27 mouse cellular contexts compared by ENCODE assay signal in genomic region chr2:71666927-71667326, GRCm38 (mm10).
DNase-seq lines count a peak whose midpoint lies in the region; ATAC-seq lines count a peak whose summit lies in the region.
"Had no signal": no experiment of that assay in that cellular context is flagged by ENCODE, and none has a peak within 500 bp of the region (broad histone marks: within the 10 kb centered on the region; RNA-seq: fewer than 3 reads in every experiment).

No protein-coding gene starts in this region.

- no peak for ATAC-seq in heart, embryonic 13.5 days (ENCODE audit: extremely low read depth, insufficient number of reproducible peaks, low FRiP score, low TSS enrichment)
- no peak for ATAC-seq in heart, embryonic 12.5 days (ENCODE audit: insufficient number of reproducible peaks, low FRiP score)
- ATAC-seq: CD4-positive, CD25-positive, alpha-beta regulatory T cell, adult 4 months; intestine, embryonic 16.5 days; liver, embryonic 12.5 days; liver, postnatal 0 days; midbrain, embryonic 16.5 days had no signal

- DNase-seq in heart, postnatal 36 days = no peak
- DNase-seq in heart, postnatal 4 days = peak; percentile 14
- DNase-seq in thymus, postnatal 14 days = peak; percentile 18
- DNase-seq in thymus, postnatal 0 days (ENCODE audit: low spot score) = no peak
- DNase-seq in forebrain, embryonic 10.5 days (ENCODE audit: extremely low spot score, low spot score) = no peak
- DNase-seq: adrenal gland, adult 2 months; adrenal gland, postnatal 36 days; cerebellum, adult 18-20 months; cerebellum, postnatal 10 days; forebrain, postnatal 0 days; gastrocnemius, postnatal 10 days; heart, postnatal 14 days; kidney, adult 9 months; kidney, postnatal 10 days; liver, postnatal 0 days; lung, postnatal 36 days had no signal

- no peak overlapping the region for H3K4me2 ChIP-seq in heart, embryonic 13.5 days
- H3K4me2 ChIP-seq in heart, embryonic 12.5 days = no peak overlapping the region
- H3K4me2 ChIP-seq: embryonic facial prominence, embryonic 13.5 days; forebrain, embryonic 12.5 days; hindbrain, embryonic 13.5 days; liver, embryonic 12.5 days; midbrain, embryonic 11.5 days; neural tube, embryonic 12.5 days had no signal

- peaks cover 39% of the 10 kb centered on the region for H3K4me1 ChIP-seq in heart, embryonic 13.5 days
- H3K4me1 ChIP-seq in heart, embryonic 12.5 days (replicated peaks) = peaks cover 30% of the 10 kb centered on the region
- 0 out of 2 replicates have a peak, but pooled peaks cover 6% of the 10 kb centered on the region for H3K4me1 ChIP-seq in forebrain, embryonic 10.5 days
- H3K4me1 ChIP-seq: forebrain, embryonic 12.5 days; hindbrain, embryonic 13.5 days; neural tube, embryonic 12.5 days had no signal

- H3K27ac ChIP-seq in heart, embryonic 13.5 days (replicated peaks) = peak overlapping the region; percentile 22
- H3K27ac ChIP-seq in heart, embryonic 12.5 days (ENCODE audit: poor library complexity, severe bottlenecking) = no peak overlapping the region
- H3K27ac ChIP-seq in forebrain, embryonic 10.5 days = no peak overlapping the region
- H3K27ac ChIP-seq: embryonic facial prominence, embryonic 13.5 days; forebrain, embryonic 12.5 days; hindbrain, embryonic 13.5 days; liver, embryonic 12.5 days; neural tube, embryonic 12.5 days had no signal

- H3K9ac ChIP-seq in heart, embryonic 13.5 days = no peak overlapping the region
- no peak overlapping the region for H3K9ac ChIP-seq in heart, embryonic 12.5 days
- H3K9ac ChIP-seq: embryonic facial prominence, embryonic 13.5 days; forebrain, embryonic 12.5 days; forebrain, postnatal 0 days; hindbrain, embryonic 13.5 days; liver, embryonic 12.5 days; liver, postnatal 0 days; neural tube, embryonic 12.5 days had no signal

- intact Hi-C loops in heart, postnatal 36 days (cut with DNase I) = no loop called here

- H3K36me3 ChIP-seq in heart, embryonic 13.5 days = no peaks in the 10 kb centered on the region
- no peaks in the 10 kb centered on the region for H3K36me3 ChIP-seq in heart, embryonic 12.5 days
- no peaks in the 10 kb centered on the region for H3K36me3 ChIP-seq in forebrain, embryonic 10.5 days (replicated peaks)
- H3K36me3 ChIP-seq: embryonic facial prominence, embryonic 13.5 days; forebrain, embryonic 12.5 days; hindbrain, embryonic 13.5 days; liver, embryonic 12.5 days; neural tube, embryonic 12.5 days had no signal

- WGBS in heart, embryonic 13.5 days = 45% methylated on average over 2 of the region's 2 CpGs
- WGBS in heart, embryonic 12.5 days = 60% methylated on average over 2 of the region's 2 CpGs
- WGBS in forebrain, embryonic 10.5 days = 86% methylated on average over 2 of the region's 2 CpGs

- no peaks in the 10 kb centered on the region for H3K27me3 ChIP-seq in heart, embryonic 13.5 days (replicated peaks)
- no peaks in the 10 kb centered on the region for H3K27me3 ChIP-seq in heart, embryonic 12.5 days (replicated peaks)
- H3K27me3 ChIP-seq in forebrain, embryonic 10.5 days (ENCODE audit: poor library complexity, severe bottlenecking) = no peaks in the 10 kb centered on the region
- H3K27me3 ChIP-seq: embryonic facial prominence, embryonic 13.5 days; forebrain, embryonic 12.5 days; hindbrain, embryonic 13.5 days; liver, embryonic 12.5 days; neural tube, embryonic 12.5 days had no signal

- no peaks in the 10 kb centered on the region for H3K9me3 ChIP-seq in heart, embryonic 13.5 days
- H3K9me3 ChIP-seq in heart, embryonic 12.5 days (replicated peaks) = no peaks in the 10 kb centered on the region
- H3K9me3 ChIP-seq in forebrain, embryonic 10.5 days = no peaks in the 10 kb centered on the region
- H3K9me3 ChIP-seq: embryonic facial prominence, embryonic 13.5 days; forebrain, embryonic 12.5 days; hindbrain, embryonic 13.5 days; liver, embryonic 12.5 days; neural tube, embryonic 12.5 days had no signal

- no peak overlapping the region for H3K4me3 ChIP-seq in heart, embryonic 13.5 days
- H3K4me3 ChIP-seq in heart, embryonic 12.5 days = no peak overlapping the region
- H3K4me3 ChIP-seq in forebrain, embryonic 10.5 days = no peak overlapping the region
- H3K4me3 ChIP-seq: embryonic facial prominence, embryonic 13.5 days; forebrain, embryonic 12.5 days; hindbrain, embryonic 13.5 days; liver, embryonic 12.5 days; neural tube, embryonic 12.5 days had no signal

Comparison
In these comparisons a context has a peak if more than half of its experiments do, and no peak if none do; other contexts are left out.
1. DNase-seq: peak in heart, postnatal 4 days (single experiment) and thymus, postnatal 14 days (single experiment); none in heart, postnatal 36 days (0 of 2), thymus, postnatal 0 days (single experiment) and forebrain, embryonic 10.5 days (single experiment).